Mouse (Mus musculus): ENCODE data around the gene Boll.

The Boll gene

DNA sequence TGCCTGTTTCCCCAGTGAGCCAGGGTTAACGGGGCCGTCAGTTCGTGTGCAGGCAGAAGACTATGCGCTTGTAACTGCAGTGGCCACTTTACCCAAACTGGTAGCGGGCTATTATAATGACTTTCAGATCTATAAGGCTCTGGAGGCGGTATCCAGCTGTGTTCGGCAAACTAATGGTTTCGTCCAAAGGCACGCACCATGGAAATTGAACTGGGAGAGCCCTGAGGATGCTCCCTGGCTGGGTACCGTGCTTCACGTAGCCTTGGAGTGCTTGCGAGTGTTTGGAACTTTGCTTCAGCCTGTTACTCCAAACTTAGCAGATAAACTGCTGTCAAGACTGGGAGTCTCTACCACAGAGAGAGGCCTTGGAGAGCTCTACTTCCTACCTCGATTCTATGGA, 124.8 kb downstream of the Boll start:
- DNase-seq (ENCODE audit: low spot score in 2 of 2): no peak

GRCm38 (mm10) chr1:55237643-55238161, 125.6 kb downstream of the Boll start:
- peak in 1 of 2 experiments; percentile 28 for DNase-seq (ENCODE audit: low spot score in 2 of 2)

- peak; percentile 95 to 96 for DNase-seq (ENCODE audit: low spot score in 2 of 2)
Observed at GRCm38 (mm10) chr1:55236890-55237642, 126.2 kb downstream of the Boll start, which contains the start of gene Mars2. Mars2 (plus strand) TSS chr1:55237177.

DNA sequence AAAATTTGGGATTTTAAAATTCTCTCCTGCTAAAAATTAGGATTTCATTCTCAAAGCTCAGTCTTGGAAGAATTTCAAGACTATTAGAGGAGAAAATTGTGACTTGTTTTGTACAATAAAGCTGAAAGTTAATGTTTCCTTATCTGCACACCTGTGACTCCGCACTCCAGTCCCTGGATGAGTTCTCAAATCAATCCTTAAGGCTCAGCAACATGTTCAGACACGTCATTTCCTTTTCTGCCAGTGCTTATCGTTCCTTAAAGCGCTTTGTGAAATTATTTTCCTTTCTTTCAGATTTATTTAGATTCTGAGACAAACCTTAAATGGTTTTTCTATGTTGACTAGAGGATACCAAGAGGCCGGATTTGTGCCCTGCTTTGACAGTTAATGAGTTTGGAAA, 126.8 kb downstream of the Boll start:
- DNase-seq (ENCODE audit: low spot score in 2 of 2): no peak

GRCm38 (mm10) chr1:55234910-55235520, 128.3 kb downstream of the Boll start:
- no peak for DNase-seq (ENCODE audit: low spot score in 2 of 2)

DNA sequence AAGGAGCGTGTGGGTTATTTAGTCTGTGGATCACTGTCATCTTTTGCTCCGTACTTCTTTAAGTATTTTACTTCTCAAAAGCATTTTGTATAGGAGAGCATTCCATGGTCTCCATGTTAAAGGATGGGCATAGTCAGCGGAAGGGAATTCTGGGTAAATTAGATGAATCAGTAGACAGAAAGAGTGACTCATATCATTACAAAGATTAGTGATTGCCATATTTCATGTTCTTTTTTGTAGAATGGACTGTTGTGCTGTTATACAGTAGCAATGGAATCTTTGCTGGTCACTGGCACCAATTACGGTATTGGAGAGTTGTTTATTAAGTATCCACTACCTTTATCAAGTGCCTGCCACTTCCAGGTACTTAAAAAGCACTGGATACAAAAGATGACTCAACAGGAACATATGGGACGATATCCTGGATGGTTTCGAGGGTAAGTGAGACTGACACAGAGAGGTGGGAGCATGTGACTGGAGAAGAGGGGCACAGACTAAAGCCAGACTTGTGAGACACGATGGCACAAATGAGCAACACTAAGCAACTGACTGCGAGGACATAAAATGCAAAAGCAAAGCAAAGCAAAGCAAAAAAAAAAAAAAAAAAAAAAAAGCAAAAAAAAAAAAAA, 134.9 kb downstream of the Boll start:
- no peak for DNase-seq (ENCODE audit: low spot score in 2 of 2)

GRCm38 (mm10) chr1:55227376-55227775, 135.9 kb downstream of the Boll start:
- DNase-seq (ENCODE audit: low spot score in 2 of 2): no peak

DNA sequence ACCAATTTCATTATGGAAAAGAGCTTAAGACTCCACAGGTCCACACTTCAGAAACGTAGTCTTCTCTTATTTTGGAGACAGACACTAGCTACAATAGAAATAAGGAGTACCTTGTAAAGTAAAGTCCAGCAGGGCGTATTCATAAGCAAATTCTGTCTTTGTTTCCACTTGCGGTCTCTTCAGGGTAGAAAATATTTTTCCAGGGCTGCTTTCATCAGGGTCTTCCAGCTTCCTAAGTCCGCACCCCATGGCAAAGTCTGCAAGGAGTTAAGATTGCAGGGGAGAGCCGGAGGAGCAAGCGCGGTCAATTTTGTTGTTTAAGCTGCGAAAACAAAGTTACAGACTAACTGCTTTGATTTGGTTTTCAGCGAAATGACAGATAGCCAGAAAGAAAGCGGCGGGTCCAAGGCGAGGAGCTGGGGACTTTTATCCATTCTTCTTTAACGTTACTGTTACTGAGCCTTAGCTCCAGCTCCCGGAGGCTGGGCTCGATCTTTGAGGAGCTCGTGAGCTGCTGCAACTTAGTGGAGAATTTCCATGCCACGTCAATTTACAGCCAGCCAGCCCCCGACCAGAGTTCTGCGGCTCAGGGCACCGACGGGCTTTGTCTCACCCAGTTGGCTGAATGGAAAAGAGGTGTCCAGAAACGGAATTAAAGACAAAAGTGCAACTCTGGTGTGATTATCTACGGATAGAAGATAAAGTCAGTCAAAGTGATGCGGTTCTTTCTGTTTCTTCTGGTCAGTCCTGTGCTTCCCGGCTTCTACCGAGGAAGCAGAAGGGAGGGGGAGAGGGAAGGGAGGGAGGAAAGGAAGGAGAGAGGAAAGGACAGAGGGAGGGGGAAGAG, 137.0 kb downstream of the Boll start, which contains the start of gene Rftn2:
Gene Rftn2, minus strand, starts transcription at position 772 of the 847 bp plus-strand sequence.
- DNase-seq (ENCODE audit: low spot score in 2 of 2): peak; percentile 14 to 34

- no peak for DNase-seq (ENCODE audit: low spot score in 2 of 2)
Observed at GRCm38 (mm10) chr1:55225398-55225797, 137.9 kb downstream of the Boll start.

GRCm38 (mm10) chr1:55224111-55224510, 139.2 kb downstream of the Boll start:
- no peak for DNase-seq (ENCODE audit: low spot score in 2 of 2)

- no peak for DNase-seq (ENCODE audit: low spot score in 2 of 2)
Observed at GRCm38 (mm10) chr1:55223026-55223425, 140.2 kb downstream of the Boll start.

GRCm38 (mm10) chr1:55221352-55221751, 141.9 kb downstream of the Boll start:
- DNase-seq (ENCODE audit: low spot score in 2 of 2): peak in 1 of 2 experiments; percentile 50

- no peak for DNase-seq (ENCODE audit: low spot score in 2 of 2)
Observed at GRCm38 (mm10) chr1:55217191-55217590, 146.1 kb downstream of the Boll start.

DNA sequence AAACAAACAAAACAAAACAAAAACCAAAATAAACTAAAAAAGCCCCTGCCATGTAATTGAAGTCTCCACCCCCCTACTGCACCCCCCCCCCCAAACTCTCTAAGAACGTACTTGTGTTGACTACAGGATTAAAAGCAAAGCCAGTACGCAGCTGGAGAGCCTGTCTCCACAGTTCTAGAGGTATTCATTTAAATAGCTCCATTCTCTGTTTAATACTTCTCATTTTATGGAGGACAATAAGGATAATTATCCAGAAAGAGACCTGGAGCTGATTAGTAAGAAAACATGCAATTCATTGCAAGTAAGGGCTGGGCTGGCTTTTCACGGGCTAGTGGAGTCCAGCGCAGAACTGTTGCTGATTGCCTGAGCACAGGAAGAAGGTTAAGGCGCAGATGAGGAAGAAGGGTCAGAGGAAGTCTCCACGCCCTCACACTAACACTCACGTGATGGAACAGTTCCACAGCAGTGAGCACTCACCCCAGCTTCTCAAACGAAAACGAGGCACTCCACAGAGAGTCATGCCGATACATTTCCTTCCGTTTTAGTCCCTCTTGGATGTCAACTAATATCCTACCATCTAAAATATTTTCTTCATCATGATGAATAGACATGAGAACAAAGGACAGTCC, 148.0 kb downstream of the Boll start:
- no peak for DNase-seq (ENCODE audit: low spot score in 2 of 2)

DNA sequence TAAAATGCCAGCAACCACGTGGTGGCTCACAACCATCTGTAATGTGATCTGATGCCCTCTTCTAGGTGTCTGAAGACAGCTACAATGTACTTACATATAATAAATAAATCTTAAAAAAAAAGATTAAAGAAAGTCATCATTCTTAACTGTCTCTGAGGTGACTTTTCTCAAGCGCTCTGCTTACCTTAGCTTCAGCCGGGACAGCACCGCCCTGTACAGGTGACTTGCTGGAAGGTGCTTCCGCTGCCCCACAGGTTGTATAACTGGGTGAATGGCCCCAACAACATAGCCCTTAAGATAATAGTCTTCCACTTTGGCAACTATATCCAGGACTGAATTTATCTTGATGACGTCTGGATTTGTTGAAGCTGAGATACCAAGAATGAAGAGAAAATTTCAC, 149.3 kb downstream of the Boll start:
- no peak for DNase-seq (ENCODE audit: low spot score in 2 of 2)

- no peak for DNase-seq (ENCODE audit: low spot score in 2 of 2)
Observed at GRCm38 (mm10) chr1:55213475-55213874, 149.8 kb downstream of the Boll start.

GRCm38 (mm10) chr1:55212771-55213170, 150.5 kb downstream of the Boll start:
- DNase-seq (ENCODE audit: low spot score in 2 of 2): no peak

GRCm38 (mm10) chr1:55211081-55211480, 152.2 kb downstream of the Boll start:
- no peak for DNase-seq (ENCODE audit: low spot score in 2 of 2)

- DNase-seq (ENCODE audit: low spot score in 2 of 2): no peak
Observed at GRCm38 (mm10) chr1:55210202-55210965, 152.9 kb downstream of the Boll start.

DNA sequence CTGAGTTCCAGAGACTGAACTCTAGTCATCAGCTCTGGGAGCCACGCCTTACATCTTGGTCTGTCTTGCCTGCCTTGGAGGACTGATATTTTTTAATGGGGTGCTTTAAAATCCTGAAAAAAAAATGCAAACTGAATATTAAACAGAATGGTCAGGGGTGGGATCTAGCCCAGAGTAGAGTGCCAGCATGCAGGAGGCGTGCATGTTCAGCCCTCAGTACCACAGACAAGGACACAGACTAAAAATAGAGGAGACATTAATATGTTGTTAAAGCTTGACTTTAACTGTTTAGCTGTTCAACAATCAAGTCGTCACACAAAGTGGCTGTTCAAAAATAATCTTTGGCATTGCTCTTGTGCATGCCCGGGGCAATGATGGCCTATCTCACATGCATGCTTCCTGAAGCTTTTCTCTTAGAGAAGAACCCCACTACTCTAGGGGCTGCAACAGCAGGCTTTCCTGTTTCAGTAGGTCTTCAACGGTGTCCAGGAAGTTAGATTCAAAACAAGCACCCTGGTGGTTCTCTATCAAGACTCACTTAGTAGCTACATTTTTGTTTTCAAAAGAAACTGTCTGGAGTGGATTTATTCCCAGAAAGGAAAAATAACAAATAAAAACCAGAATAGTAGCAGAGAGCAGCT, 154.6 kb downstream of the Boll start:
- no peak for DNase-seq (ENCODE audit: low spot score in 2 of 2)
